Mouse (Mus musculus) spleen, postnatal 14 days (tissue): ENCODE data around the gene Ankrd55.

Source experiments
- DNase-seq, 2 experiments: peaks; one replicate each; pipeline ENCODE4 v3.0.0; 2021 to 2022; ENCODE audit warnings: low spot score in 2 of 2

Gene Ankrd55

GRCm38 (mm10) chr13:112381476-112381875 lies 93.2 kb downstream of the Ankrd55 start:
- no peak for DNase-seq

GRCm38 (mm10) chr13:112382457-112382856 lies 94.2 kb downstream of the Ankrd55 start:
- DNase-seq: no peak

DNA sequence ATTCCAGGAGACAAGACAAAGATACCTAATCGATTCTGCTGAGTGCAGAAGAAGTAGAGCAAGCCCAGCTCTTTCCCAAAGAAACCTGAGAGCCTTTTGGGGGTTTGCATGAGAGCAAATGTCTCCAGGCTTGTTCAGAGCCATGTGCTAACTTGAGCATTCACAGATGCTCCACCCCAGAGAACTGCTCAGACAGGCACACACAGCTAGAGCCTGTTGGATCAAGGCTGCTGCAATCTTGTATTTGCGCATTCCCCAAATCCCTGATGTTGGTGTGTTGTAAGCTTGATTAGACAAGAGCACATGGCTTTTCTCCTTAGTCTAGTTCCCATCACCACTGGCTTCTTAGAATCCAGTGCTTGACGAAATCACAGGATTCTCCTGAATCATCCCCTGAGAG lies 94.7 kb downstream of the Ankrd55 start:
- DNase-seq: no peak

DNA sequence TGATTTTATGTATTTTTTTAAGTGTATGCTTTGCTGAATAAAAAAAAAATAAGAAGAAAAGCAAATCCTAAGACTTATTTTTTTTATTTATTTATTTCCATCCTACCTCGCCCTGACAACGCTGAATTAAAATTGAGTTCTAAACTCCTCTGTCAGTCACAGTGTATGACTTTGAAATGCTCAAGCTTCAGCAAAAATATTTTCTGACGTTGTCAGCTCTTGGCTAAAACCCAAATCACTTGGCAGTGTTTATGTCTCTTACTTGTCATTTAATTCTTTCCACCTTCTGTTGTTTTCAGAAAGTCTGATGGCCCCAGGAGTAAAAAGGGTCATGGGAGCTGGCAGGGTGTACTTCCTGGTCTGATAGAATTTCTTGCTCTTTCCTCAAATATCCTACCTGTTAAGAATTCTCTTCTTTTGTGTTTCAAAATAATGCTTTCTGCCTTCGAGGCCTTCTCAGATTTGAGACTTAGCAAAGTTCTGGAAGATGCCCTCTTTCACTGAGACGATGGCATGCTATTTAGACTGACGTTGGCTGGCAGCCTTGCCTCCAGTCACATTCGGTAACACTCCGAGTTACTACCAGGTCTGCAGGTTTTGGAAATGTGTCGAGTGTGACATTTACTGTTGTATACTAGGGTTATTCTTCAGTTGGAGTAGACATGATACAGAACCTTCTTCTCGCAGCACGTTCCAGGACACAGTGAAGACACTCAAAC lies 95.8 kb downstream of the Ankrd55 start:
- DNase-seq: no peak

GRCm38 (mm10) chr13:112385040-112385439 lies 96.8 kb downstream of the Ankrd55 start:
- DNase-seq: no peak

GRCm38 (mm10) chr13:112386494-112387075 lies 98.3 kb downstream of the Ankrd55 start:
- DNase-seq: no peak

DNA sequence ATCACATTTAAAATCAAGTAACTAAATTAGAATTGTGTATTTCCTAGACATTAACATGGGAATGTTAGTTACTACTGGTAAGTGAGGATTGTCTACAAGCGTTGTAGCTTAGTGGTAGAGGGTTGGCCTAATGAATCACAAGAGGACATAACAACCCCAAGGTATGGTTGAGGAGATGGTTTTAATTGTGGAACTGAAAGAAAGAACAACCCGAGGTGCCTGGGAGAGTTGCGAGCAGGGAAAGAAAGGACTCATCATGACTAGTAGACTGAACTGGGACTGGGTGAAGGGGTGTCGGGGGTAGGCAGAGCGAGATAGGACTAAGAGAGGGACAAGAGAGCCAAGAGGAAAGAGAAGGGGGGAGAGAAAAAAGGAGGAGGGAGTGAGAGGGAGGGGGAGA lies 99.0 kb downstream of the Ankrd55 start:
- DNase-seq: no peak

- DNase-seq: no peak
Measured at GRCm38 (mm10) chr13:112388176-112388575, 99.9 kb downstream of the Ankrd55 start.

GRCm38 (mm10) chr13:112390206-112390605 lies 102.0 kb downstream of the Ankrd55 start:
- DNase-seq: no peak

DNA sequence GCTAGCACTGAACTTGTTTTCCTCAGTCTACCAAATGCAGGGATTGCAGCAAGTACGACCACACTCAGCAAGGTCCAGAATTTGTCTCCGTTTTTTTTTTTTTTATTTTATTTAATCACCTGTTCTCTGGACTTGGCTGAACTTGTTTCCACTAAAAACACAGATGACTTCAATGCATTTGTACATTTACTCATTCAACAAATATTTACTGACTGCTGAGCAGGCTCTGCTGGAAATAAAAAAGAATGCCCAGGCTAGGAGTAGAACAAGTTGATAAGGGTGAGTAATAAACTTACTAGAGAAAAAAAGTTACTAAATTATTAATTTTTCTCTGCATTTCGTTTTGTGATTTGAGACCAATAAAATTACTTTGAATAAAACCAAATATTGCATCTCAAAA lies 103.1 kb downstream of the Ankrd55 start:
- DNase-seq: no peak

DNA sequence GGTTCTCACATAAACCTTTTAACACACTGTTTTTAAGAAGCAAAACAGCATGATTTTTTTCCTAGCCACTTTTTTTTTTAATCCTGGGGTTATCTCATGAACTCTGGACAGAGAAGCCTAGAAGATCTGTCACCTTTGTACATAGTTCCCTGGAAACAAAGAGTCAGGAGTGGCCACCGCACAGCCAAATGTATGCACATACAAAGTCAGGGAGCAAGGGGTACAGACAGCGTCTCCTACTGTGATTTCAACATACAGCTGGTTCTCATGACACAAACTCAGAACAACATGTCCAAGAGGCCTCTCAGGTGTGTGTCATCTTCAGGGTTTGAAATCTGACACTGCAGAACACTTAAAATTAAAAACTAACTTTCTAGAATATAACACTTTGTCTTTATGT lies 105.1 kb downstream of the Ankrd55 start:
- no peak for DNase-seq

GRCm38 (mm10) chr13:112394271-112394670 lies 106.0 kb downstream of the Ankrd55 start:
- no peak for DNase-seq

DNA sequence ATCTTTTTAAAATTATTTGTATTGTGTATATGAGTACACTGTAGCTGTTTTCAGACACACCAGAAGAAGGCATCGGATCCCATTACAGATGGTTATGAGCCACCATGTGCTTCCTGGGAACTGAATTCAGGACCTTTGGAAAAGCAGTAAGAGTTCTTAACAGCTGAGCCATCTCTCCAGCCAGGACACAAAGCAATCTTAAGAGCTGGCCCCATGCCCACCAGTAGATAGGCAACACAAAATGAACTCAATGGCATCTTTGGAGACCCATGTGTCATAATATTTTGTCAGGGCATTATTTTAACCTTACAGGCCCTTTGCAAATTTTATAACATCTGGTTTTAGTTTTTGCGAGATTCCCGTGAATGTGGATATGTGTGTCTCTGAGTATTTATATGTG lies 116.5 kb downstream of the Ankrd55 start:
- no peak for DNase-seq

DNA sequence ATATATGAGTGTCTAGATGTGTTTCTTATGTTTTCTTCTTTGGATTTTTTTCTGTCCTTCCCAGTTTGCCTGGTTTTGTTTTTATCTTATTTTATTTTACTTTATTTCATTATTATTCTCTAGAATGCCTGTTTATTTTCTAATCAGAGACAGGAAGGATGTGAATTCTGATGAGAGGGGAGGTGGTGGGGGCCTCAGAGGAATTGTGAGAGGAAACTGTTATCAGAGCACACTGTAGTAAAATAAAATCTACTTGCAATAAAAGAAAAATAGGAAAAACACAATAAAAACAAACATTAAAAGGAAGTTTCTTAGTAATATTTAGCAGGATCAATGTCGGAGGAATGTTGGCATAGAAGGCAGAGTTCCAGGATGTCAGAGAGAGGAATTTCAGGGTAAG lies 116.9 kb downstream of the Ankrd55 start:
- no peak for DNase-seq

DNA sequence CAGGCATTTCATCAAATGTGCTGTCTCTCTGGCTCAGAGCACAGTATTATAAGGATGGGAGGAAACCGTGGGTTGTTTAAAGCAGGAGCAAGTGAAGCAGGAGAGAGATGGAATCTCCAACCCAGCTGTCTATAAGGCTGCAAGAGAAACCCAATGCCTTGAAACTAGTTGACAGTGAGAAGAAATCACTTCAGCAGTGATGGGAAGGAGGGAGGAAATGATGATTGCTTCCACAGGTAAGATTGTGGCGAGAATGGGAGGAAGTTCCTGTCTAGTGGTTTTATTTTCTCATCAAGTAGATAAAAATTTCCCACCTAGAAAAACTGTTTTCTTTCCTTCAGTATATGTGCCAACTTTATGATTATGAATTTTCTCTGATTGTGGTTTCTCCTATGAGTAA lies 118.4 kb downstream of the Ankrd55 start:
- DNase-seq: no peak

DNA sequence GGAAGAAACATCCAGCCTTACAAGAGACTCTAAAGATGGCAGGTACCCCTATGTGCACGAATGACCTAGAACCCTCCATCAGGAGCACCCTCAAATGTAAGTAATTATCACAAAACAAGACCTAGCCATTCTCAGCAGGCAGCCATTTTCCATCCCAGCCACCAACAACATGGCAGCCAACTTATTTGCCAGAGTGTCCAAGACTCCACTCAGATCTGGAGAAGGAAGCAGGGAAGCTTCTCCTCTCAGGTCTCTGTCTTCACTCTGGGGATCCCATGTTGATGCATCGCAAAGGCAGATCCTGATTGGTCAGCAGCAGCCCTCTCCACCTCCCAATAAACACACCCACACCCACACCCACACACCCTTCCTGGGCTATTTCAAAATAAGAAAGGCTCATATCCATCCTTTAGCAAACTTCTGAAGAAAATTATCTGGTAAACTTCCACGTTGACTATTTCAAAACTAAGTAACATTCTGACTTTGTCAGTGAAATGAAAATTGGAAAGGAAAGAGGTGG lies 119.0 kb downstream of the Ankrd55 start:
- DNase-seq: no peak

DNA sequence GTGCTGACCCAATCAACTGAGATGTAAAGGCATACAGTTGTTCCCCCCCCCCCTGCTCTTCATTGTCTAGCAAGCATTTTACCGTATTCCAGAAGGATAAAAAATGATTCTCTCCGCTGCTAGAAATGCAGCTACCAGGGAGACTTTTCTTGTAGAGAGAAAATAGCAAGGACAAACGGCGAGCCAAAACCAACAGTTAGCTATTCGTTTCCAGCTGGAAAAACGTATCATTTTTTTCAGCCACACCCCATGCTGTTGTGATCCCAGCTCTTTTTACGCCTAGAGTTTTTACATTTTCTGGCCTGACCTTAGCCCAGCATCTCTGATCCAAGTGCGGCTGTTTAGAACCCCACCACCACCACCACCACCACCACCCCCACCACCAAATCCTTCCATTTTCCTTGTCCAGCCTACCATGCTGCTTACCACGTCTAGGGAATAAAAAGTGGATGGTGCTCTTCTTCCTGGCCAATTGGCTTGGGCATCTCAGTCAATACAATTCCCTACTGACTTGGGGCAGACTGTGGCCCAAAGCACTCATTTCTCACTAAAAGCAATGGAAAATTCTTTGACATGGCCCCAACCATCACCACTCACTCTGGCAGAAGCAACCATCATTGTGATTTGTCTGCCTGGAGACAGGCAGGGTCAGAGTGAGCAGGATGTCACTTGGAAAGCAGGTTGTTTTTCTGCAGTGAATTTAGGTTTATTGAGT lies 119.7 kb downstream of the Ankrd55 start:
- no peak for DNase-seq

DNA sequence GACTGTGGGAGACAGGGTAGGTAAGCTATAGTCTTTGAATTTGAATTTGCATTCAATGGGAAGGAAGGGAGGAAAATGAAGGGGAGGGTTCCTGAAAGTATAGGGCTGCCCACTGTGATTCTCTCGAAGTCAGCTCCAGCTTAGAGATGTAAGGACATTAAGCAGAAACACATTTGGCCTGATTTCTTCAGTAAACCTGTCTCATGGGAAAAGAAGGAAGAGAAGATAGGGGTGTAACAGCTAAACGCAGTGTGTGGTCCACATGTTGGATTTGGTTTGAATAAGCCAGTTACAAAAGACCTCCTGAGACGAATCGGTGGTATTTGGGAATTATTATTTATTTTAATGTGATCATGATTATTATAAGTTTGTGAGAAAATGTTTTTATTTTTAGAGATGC lies 120.5 kb downstream of the Ankrd55 start:
- no peak for DNase-seq

- no peak for DNase-seq
Measured at GRCm38 (mm10) chr13:112409331-112409730, 121.1 kb downstream of the Ankrd55 start.

- DNase-seq: no peak
Measured at GRCm38 (mm10) chr13:112409851-112410250, 121.6 kb downstream of the Ankrd55 start.

- no peak for DNase-seq
Measured at GRCm38 (mm10) chr13:112410461-112410860, 122.2 kb downstream of the Ankrd55 start.

DNA sequence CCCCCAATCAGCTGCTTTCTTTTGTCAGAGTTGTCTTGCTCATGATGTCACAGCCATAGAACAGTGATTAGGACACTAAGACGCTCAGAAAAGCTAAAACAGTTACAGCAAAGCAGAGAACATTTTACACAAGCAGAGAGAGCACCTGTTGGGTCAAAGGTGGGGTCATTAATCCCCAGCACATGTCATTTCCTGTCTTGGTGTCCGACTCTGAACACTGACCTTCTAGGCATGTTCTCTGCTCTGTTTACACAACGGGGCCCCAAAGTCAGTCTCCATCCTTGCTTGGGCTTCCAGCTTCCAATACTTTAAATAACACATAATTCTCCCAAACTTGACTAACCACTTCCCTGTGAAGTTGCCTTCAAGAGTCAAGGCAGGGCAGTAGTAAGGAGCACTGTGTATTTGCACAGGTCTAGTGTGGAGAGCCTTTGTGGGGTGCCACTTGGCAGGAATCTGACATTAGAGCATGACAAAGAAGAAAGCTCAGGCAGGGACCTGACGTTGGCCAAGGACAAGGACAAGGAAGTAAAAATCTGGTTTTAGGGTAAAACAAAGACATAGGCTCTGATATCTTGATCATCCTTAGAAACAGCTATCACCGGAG lies 123.1 kb downstream of the Ankrd55 start:
- no peak for DNase-seq
